Mouse (Mus musculus): ENCODE results near the gene Ccdc69.

GRCm38 (mm10) chr11:55021859-55022258 is 56.1 kb downstream of the Ccdc69 start:
- no peak for TF ChIP-seq CTCF (IDR thresholded peaks at IDR 0.05; ENCODE audit: low read depth)
- TF ChIP-seq EP300 (IDR thresholded peaks at IDR 0.05; ENCODE audit: low read depth): no peak

Data from heart, postnatal 0 days (tissue).